Mouse (Mus musculus): ENCODE data around the gene Coa3. TPM values are rescaled to one million over a fixed set of nuclear protein-coding genes. Genes with fewer than 3 reads are reported as not detected.
A peak's percentile ranks its signal among the peaks of the same experiment; 100 is the strongest.

Gene Coa3
- polyA plus RNA-seq, 1 experiment from 2014 or later: 260 TPM

DNA sequence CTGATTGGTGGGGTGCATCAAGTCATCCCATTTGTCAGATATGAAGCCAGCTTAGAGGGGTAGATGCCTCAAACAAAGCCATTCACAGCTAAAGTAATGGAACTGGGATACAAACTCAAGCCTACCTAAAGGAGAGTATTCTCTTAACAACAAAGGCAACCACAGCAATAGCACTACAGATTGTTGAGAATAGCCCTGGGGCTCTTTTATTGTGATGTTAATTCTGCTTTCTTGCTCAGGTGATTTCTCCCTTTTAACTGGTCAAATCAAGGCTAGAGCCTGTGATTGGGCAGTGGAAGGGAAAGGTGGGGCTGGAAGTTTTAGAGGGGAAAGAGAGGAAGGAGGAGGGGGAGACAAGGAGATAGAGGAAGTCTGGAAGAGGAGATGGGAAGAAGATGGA, 44.8 kb downstream of the Coa3 start:
- Histone ChIP-seq H3K27me3 (replicated peaks; ENCODE audit: control insufficient read depth, insufficient read depth, low read length) (no peaks in the 10 kb centered on the region; the same call in 1 of the 2 replicates), H3K27ac (ENCODE audit: low read depth, low read length) (no peak overlapping the region), H3K9ac (ENCODE audit: low read length) (no peak overlapping the region), H3K4me2 (ENCODE audit: low read length) (no peak overlapping the region), H3K9me3 (replicated peaks; ENCODE audit: control insufficient read depth, low read length) (no peaks in the 10 kb centered on the region), H3K4me3 (ENCODE audit: low read depth, low read length) (no peak overlapping the region), H3K36me3 (ENCODE audit: control insufficient read depth, insufficient read depth, low read length) (no peaks in the 10 kb centered on the region), H3K4me1 (ENCODE audit: control insufficient read depth, insufficient read depth, low read length) (peaks cover 5% of the 10 kb centered on the region)
- DNase-seq (ENCODE audit: low spot score): no peak
- no peak for ATAC-seq

DNA sequence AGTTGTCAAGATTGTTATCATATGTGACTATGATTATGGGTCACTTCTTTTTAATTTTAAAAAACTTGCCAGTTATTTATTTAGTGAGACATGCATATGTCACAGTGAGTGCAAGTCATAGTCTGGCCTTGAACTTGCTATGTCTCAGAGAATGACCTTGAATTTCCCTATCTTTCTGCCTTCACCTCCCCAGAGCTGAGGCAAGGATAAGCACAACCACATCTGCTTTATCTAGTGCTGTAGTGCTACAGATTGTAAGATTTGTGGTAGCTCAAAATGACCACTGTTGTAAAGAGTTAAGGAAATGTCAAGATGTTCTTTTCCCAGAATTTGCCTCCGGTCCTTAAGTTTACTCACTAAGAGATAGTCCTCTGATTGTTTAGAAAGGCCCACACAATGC, 45.7 kb downstream of the Coa3 start:
- H3K27me3 ChIP-seq (replicated peaks; ENCODE audit: control insufficient read depth, insufficient read depth, low read length): no peaks in the 10 kb centered on the region; the same call in 1 of the 2 replicates
- no peak for DNase-seq (ENCODE audit: low spot score)
- ATAC-seq: no peak
- no peaks in the 10 kb centered on the region for H3K36me3 ChIP-seq (ENCODE audit: control insufficient read depth, insufficient read depth, low read length)
- H3K9ac ChIP-seq (ENCODE audit: low read length): no peak overlapping the region
- peaks cover 5% of the 10 kb centered on the region for H3K4me1 ChIP-seq (ENCODE audit: control insufficient read depth, insufficient read depth, low read length)
- 84% methylated on average over 1 of the region's 1 CpGs for WGBS
- no peak overlapping the region for H3K27ac ChIP-seq (ENCODE audit: low read depth, low read length)
- H3K9me3 ChIP-seq (replicated peaks; ENCODE audit: control insufficient read depth, low read length): no peaks in the 10 kb centered on the region
- H3K4me2 ChIP-seq (ENCODE audit: low read length): no peak overlapping the region
- no peak overlapping the region for H3K4me3 ChIP-seq (ENCODE audit: low read depth, low read length)

DNA sequence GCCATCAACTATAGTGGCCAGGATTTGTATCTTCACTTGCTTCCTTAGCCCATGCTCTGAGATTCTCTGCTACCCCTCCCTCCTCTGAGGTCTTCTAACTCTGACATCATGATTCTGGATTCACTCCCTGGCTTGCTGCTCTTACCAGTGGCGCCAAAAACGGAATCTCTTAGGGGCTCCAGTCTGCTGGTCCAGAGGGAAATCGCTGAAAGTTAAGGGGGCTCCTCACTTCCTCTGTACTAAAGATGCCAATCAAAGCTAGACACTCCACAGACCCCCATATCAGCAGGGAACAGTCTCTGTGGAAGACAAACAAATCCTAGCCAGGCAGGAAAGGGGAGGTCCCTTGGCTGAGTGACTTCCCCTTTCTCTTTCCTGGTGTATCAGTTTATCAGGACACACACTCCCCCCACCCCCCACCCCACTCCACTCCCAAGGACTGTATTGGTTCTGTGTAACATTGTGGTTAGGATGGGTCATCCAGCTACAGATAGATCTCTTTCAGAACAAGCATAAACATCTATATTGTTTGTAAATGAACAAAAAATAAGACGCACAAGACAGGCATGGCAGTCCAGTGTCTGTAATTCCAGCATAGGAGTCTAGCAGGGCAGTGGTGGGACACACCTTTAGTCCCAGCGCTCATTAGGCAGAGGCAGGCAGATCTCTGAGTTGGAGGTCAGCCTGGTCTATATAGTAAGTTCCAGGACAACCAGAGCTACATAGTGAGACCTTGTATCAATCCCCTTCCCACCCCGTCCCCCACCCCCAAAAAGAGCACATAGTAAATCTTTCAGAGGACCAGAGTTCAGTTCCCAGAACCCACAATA, 46.7 kb downstream of the Coa3 start:
- H3K27me3 ChIP-seq (replicated peaks; ENCODE audit: control insufficient read depth, insufficient read depth, low read length): no peaks in the 10 kb centered on the region; the same call in 1 of the 2 replicates
- ATAC-seq (no peak), DNase-seq (ENCODE audit: low spot score) (no peak)
- peaks cover 5% of the 10 kb centered on the region for H3K4me1 ChIP-seq (ENCODE audit: control insufficient read depth, insufficient read depth, low read length)
- H3K36me3 ChIP-seq (ENCODE audit: control insufficient read depth, insufficient read depth, low read length): no peaks in the 10 kb centered on the region
- H3K4me3 ChIP-seq (ENCODE audit: low read depth, low read length): no peak overlapping the region
- no peak overlapping the region for H3K9ac ChIP-seq (ENCODE audit: low read length)
- no peaks in the 10 kb centered on the region for H3K9me3 ChIP-seq (replicated peaks; ENCODE audit: control insufficient read depth, low read length)
- H3K4me2 ChIP-seq (ENCODE audit: low read length): no peak overlapping the region
- WGBS: 60% methylated on average over 6 of the region's 6 CpGs
- no peak overlapping the region for H3K27ac ChIP-seq (ENCODE audit: low read depth, low read length)

- Histone ChIP-seq H3K4me3 (ENCODE audit: low read depth, low read length) (no peak overlapping the region), H3K4me2 (ENCODE audit: low read length) (no peak overlapping the region), H3K27me3 (replicated peaks; ENCODE audit: control insufficient read depth, insufficient read depth, low read length) (no peaks in the 10 kb centered on the region; the same call in 1 of the 2 replicates), H3K4me1 (ENCODE audit: control insufficient read depth, insufficient read depth, low read length) (peaks cover 7% of the 10 kb centered on the region), H3K9ac (ENCODE audit: low read length) (no peak overlapping the region), H3K9me3 (replicated peaks; ENCODE audit: control insufficient read depth, low read length) (no peaks in the 10 kb centered on the region), H3K27ac (ENCODE audit: low read depth, low read length) (peak overlapping the region; percentile 44), H3K36me3 (ENCODE audit: control insufficient read depth, insufficient read depth, low read length) (no peaks in the 10 kb centered on the region)
- ATAC-seq (no peak), DNase-seq (ENCODE audit: low spot score) (no peak)
- 16% methylated on average over 18 of the region's 18 CpGs for WGBS
Measured at GRCm38 (mm10) chr11:101230991-101231871, 47.7 kb downstream of the Coa3 start.

DNA sequence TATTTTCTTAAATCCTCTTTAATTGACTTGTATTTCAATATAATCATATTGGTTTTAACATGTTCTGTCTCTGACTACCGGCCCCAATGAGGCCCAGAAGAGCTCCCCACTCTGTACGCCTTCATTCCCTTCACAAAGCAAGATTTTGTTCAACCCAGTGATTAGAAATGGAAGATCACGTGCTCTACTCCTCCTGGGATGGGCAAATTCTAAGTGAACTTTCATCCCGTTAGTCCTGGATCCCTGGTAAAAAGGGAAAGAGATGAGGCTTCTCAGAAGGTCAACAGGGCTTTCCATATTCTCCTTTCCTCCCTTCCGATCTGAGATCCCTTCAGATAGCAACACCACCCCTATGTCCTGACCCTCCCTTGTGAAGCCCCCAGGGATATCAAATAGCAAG, 48.4 kb downstream of the Coa3 start:
- DNase-seq (ENCODE audit: low spot score) (no peak), ATAC-seq (no peak)
- peaks cover 7% of the 10 kb centered on the region for H3K4me1 ChIP-seq (ENCODE audit: control insufficient read depth, insufficient read depth, low read length)
- H3K9ac ChIP-seq (ENCODE audit: low read length): no peak overlapping the region
- H3K36me3 ChIP-seq (ENCODE audit: control insufficient read depth, insufficient read depth, low read length): no peaks in the 10 kb centered on the region
- WGBS: 13% methylated on average over 5 of the region's 5 CpGs
- H3K4me2 ChIP-seq (ENCODE audit: low read length): no peak overlapping the region
- H3K27me3 ChIP-seq (replicated peaks; ENCODE audit: control insufficient read depth, insufficient read depth, low read length): no peaks in the 10 kb centered on the region; the same call in 1 of the 2 replicates
- H3K4me3 ChIP-seq (ENCODE audit: low read depth, low read length): no peak overlapping the region
- peak overlapping the region; percentile 44; the same call in 1 of the 2 replicates for H3K27ac ChIP-seq (ENCODE audit: low read depth, low read length)
- no peaks in the 10 kb centered on the region for H3K9me3 ChIP-seq (replicated peaks; ENCODE audit: control insufficient read depth, low read length)

DNA sequence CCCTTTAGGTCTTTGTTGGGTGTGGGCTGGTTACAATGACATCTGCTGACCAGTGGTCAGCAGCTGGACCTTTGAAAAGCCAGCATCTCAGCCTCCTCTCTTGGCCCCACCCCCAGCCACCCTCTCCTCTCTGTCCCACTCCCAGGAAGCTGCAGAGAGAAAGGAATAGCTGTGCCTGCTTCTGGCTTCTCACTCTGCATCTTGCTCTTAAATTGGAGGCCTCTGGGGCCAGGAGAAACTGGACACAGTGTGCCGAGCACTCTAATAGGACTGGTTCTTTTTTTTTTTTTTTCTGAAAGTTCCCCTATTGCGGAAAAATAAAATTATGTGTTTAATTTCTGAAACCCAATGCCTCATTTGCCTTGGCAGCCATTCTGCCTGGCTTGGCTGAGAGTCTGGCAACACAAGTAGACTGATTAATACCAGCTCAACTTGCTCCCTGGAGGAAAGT, 48.8 kb downstream of the Coa3 start:
- Histone ChIP-seq H3K36me3 (ENCODE audit: control insufficient read depth, insufficient read depth, low read length) (no peaks in the 10 kb centered on the region), H3K9ac (ENCODE audit: low read length) (no peak overlapping the region), H3K27me3 (replicated peaks; ENCODE audit: control insufficient read depth, insufficient read depth, low read length) (no peaks in the 10 kb centered on the region; the same call in 1 of the 2 replicates), H3K9me3 (replicated peaks; ENCODE audit: control insufficient read depth, low read length) (no peaks in the 10 kb centered on the region), H3K4me2 (ENCODE audit: low read length) (no peak overlapping the region), H3K27ac (ENCODE audit: low read depth, low read length) (peak overlapping the region; percentile 53; the same call in 1 of the 2 replicates), H3K4me3 (ENCODE audit: low read depth, low read length) (no peak overlapping the region), H3K4me1 (ENCODE audit: control insufficient read depth, insufficient read depth, low read length) (peaks cover 7% of the 10 kb centered on the region)
- WGBS: 33% methylated on average over 2 of the region's 2 CpGs
- DNase-seq (ENCODE audit: low spot score) (no peak), ATAC-seq (no peak)

- Histone ChIP-seq H3K4me3 (ENCODE audit: low read depth, low read length) (no peak overlapping the region), H3K4me1 (ENCODE audit: control insufficient read depth, insufficient read depth, low read length) (peaks cover 7% of the 10 kb centered on the region), H3K27ac (ENCODE audit: low read depth, low read length) (peak overlapping the region; percentile 53; the same call in 1 of the 2 replicates), H3K9me3 (replicated peaks; ENCODE audit: control insufficient read depth, low read length) (no peaks in the 10 kb centered on the region), H3K9ac (ENCODE audit: low read length) (no peak overlapping the region), H3K4me2 (ENCODE audit: low read length) (no peak overlapping the region), H3K27me3 (replicated peaks; ENCODE audit: control insufficient read depth, insufficient read depth, low read length) (no peaks in the 10 kb centered on the region; the same call in 1 of the 2 replicates), H3K36me3 (ENCODE audit: control insufficient read depth, insufficient read depth, low read length) (no peaks in the 10 kb centered on the region)
- ATAC-seq (no peak), DNase-seq (ENCODE audit: low spot score) (no peak)
- WGBS: 22% methylated on average over 8 of the region's 8 CpGs
Measured at GRCm38 (mm10) chr11:101229361-101229900, 49.5 kb downstream of the Coa3 start.
